Mouse (Mus musculus): ENCODE data around the gene Olfr622. TPM values are rescaled to one million over a fixed set of nuclear protein-coding genes. Genes with fewer than 3 reads are reported as not detected.

Olfr622 gene
- total and polyA plus RNA-seq, 3 experiments, result not detected

DNA sequence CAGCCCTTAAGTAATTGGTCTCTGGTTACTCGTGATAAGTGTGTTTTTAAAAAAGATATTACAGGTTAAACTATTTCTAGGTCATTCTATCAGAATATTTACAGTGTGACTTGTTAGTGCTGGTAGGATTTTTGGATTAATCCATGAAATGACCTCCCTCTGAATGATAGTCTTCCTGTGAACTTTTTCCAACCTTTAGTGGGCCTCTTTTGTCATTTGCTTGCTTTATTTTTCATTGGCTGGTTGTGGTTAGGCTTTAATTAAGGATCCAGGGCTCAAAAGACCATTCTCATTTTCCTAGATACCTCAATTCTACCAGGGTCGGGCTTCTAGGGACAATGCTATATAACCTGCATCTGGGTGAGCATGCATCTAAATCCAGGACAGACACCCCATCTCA is 52.7 kb downstream of the Olfr622 start, which contains the start of gene Olfr618:
Gene Olfr618 (plus strand): TSS at position 301 of the 400 bp plus-strand sequence.
- Histone ChIP-seq H3K9me3 (replicated peaks; ENCODE audit: insufficient read depth, low read length) (no peaks in the 10 kb centered on the region), H3K9ac (ENCODE audit: control insufficient read depth, low read depth, low read length, poor library complexity, severe bottlenecking) (no peak within 1 kb of the TSS), H3K4me1 (ENCODE audit: control insufficient read depth in 1 of 2, insufficient read depth in 2 of 2, low read length in 2 of 2) (no peaks in the 10 kb centered on the region), H3K79me2 (ENCODE audit: control insufficient read depth, insufficient read depth, low read length, poor library complexity) (no peaks in the 10 kb centered on the region), H3K4me3 (ENCODE audit: control insufficient read depth in 1 of 2, insufficient read depth in 1 of 2, low read depth in 2 of 2, low read length in 2 of 2) (no peak within 1 kb of the TSS), H3K27me3 (ENCODE audit: control insufficient read depth in 1 of 2, insufficient read depth in 2 of 2, low read length in 2 of 2) (no peaks in the 10 kb centered on the region), H3K36me3 (ENCODE audit: control insufficient read depth in 1 of 2, insufficient read depth in 2 of 2, low read length in 2 of 2) (no peaks in the 10 kb centered on the region), H3K27ac (ENCODE audit: control insufficient read depth, low read depth, low read length) (no peak within 1 kb of the TSS)
- TF ChIP-seq JUND (IDR thresholded peaks at IDR 0.05; ENCODE audit: low read depth, low read length) (no peak), MYB (IDR thresholded peaks at IDR 0.05; ENCODE audit: low read depth, low read length) (no peak), CHD2 (IDR thresholded peaks at IDR 0.05; ENCODE audit: low read length) (no peak), MAFK (IDR thresholded peaks at IDR 0.05; ENCODE audit: borderline replicate concordance, low read depth, low read length) (no peak), TCF12 (IDR thresholded peaks at IDR 0.05; ENCODE audit: low read depth, low read length) (no peak), MEF2A (IDR thresholded peaks at IDR 0.05; ENCODE audit: extremely low read depth, insufficient replicate concordance, low read depth, low read length, poor library complexity, severe bottlenecking) (no peak), EP300 (IDR thresholded peaks at IDR 0.05; ENCODE audit: low read depth in 1 of 2, low read length in 2 of 2) (no peak), BHLHE40 (IDR thresholded peaks at IDR 0.05; ENCODE audit: borderline replicate concordance, low read depth, low read length) (no peak), E2F4 (IDR thresholded peaks at IDR 0.05; ENCODE audit: borderline replicate concordance, low read depth, low read length) (no peak), UBTF (IDR thresholded peaks at IDR 0.05; ENCODE audit: borderline replicate concordance, insufficient read depth, low read depth, low read length) (no peak), ZMIZ1 (IDR thresholded peaks at IDR 0.05; ENCODE audit: low read depth, low read length) (no peak)
- DNase-seq (ENCODE audit: low read depth, low spot score), result no peak

Other genes starting within 250 kb of the Olfr622 start
Only the 30 nearest of the 32 such genes appear.
- gene Olfr605, start 197.3 kb downstream of the Olfr622 start, total RNA-seq (2012; rRNA removed), result not detected in 2 replicates
- gene Olfr605, start 197.3 kb downstream of the Olfr622 start, polyA plus RNA-seq (2012; ENCODE audit: insufficient read depth in 1 of 2, insufficient read length in 2 of 2, low read depth in 1 of 2, low replicate concordance in 2 of 2, missing spikeins in 1 of 2), result not detected
- not detected in 2 replicates for gene Olfr606, start 193.7 kb downstream of the Olfr622 start, total RNA-seq (2012; rRNA removed)
- gene Olfr606, start 193.7 kb downstream of the Olfr622 start, polyA plus RNA-seq (2012; ENCODE audit: insufficient read depth in 1 of 2, insufficient read length in 2 of 2, low read depth in 1 of 2, low replicate concordance in 2 of 2, missing spikeins in 1 of 2), result not detected
- gene Olfr607, start 178.6 kb downstream of the Olfr622 start, total RNA-seq (2012; rRNA removed), result not detected in 2 replicates
- not detected for gene Olfr607, start 178.6 kb downstream of the Olfr622 start, polyA plus RNA-seq (2012; ENCODE audit: insufficient read depth in 1 of 2, insufficient read length in 2 of 2, low read depth in 1 of 2, low replicate concordance in 2 of 2, missing spikeins in 1 of 2)
- not detected in 2 replicates for gene Olfr608, start 172.8 kb downstream of the Olfr622 start, total RNA-seq (2012; rRNA removed)
- not detected for gene Olfr608, start 172.8 kb downstream of the Olfr622 start, polyA plus RNA-seq (2012; ENCODE audit: insufficient read depth in 1 of 2, insufficient read length in 2 of 2, low read depth in 1 of 2, low replicate concordance in 2 of 2, missing spikeins in 1 of 2)
- not detected in 2 replicates for gene Olfr609, start 144.6 kb downstream of the Olfr622 start, total RNA-seq (2012; rRNA removed)
- gene Olfr609, start 144.6 kb downstream of the Olfr622 start, polyA plus RNA-seq (2012; ENCODE audit: insufficient read depth in 1 of 2, insufficient read length in 2 of 2, low read depth in 1 of 2, low replicate concordance in 2 of 2, missing spikeins in 1 of 2), result not detected
- not detected in 2 replicates for gene Olfr610, start 130.6 kb downstream of the Olfr622 start, total RNA-seq (2012; rRNA removed)
- not detected for gene Olfr610, start 130.6 kb downstream of the Olfr622 start, polyA plus RNA-seq (2012; ENCODE audit: insufficient read depth in 1 of 2, insufficient read length in 2 of 2, low read depth in 1 of 2, low replicate concordance in 2 of 2, missing spikeins in 1 of 2)
- not detected in 2 replicates for gene Olfr611, start 121.9 kb downstream of the Olfr622 start, total RNA-seq (2012; rRNA removed)
- not detected for gene Olfr611, start 121.9 kb downstream of the Olfr622 start, polyA plus RNA-seq (2012; ENCODE audit: insufficient read depth in 1 of 2, insufficient read length in 2 of 2, low read depth in 1 of 2, low replicate concordance in 2 of 2, missing spikeins in 1 of 2)
- not detected in 2 replicates for gene Olfr612, start 100.0 kb downstream of the Olfr622 start, total RNA-seq (2012; rRNA removed)
- not detected for gene Olfr612, start 100.0 kb downstream of the Olfr622 start, polyA plus RNA-seq (2012; ENCODE audit: insufficient read depth in 1 of 2, insufficient read length in 2 of 2, low read depth in 1 of 2, low replicate concordance in 2 of 2, missing spikeins in 1 of 2)
- not detected in 2 replicates for gene Olfr613, start 94.6 kb downstream of the Olfr622 start, total RNA-seq (2012; rRNA removed)
- not detected for gene Olfr613, start 94.6 kb downstream of the Olfr622 start, polyA plus RNA-seq (2012; ENCODE audit: insufficient read depth in 1 of 2, insufficient read length in 2 of 2, low read depth in 1 of 2, low replicate concordance in 2 of 2, missing spikeins in 1 of 2)
- not detected in 2 replicates for gene Olfr615, start 86.6 kb downstream of the Olfr622 start, total RNA-seq (2012; rRNA removed)
- not detected for gene Olfr615, start 86.6 kb downstream of the Olfr622 start, polyA plus RNA-seq (2012; ENCODE audit: insufficient read depth in 1 of 2, insufficient read length in 2 of 2, low read depth in 1 of 2, low replicate concordance in 2 of 2, missing spikeins in 1 of 2)
- not detected in 2 replicates for gene Olfr616, start 73.6 kb downstream of the Olfr622 start, total RNA-seq (2012; rRNA removed)
- gene Olfr616, start 73.6 kb downstream of the Olfr622 start, polyA plus RNA-seq (2012; ENCODE audit: insufficient read depth in 1 of 2, insufficient read length in 2 of 2, low read depth in 1 of 2, low replicate concordance in 2 of 2, missing spikeins in 1 of 2), result not detected
- gene Olfr617, start 69.6 kb downstream of the Olfr622 start, total RNA-seq (2012; rRNA removed), result not detected in 2 replicates
- gene Olfr617, start 69.6 kb downstream of the Olfr622 start, polyA plus RNA-seq (2012; ENCODE audit: insufficient read depth in 1 of 2, insufficient read length in 2 of 2, low read depth in 1 of 2, low replicate concordance in 2 of 2, missing spikeins in 1 of 2), result not detected
- gene Olfr618, start 52.6 kb downstream of the Olfr622 start, total RNA-seq (2012; rRNA removed), result not detected in 2 replicates
- not detected for gene Olfr618, start 52.6 kb downstream of the Olfr622 start, polyA plus RNA-seq (2012; ENCODE audit: insufficient read depth in 1 of 2, insufficient read length in 2 of 2, low read depth in 1 of 2, low replicate concordance in 2 of 2, missing spikeins in 1 of 2)
- not detected in 2 replicates for gene Olfr619, start 42.1 kb downstream of the Olfr622 start, total RNA-seq (2012; rRNA removed)
- not detected for gene Olfr619, start 42.1 kb downstream of the Olfr622 start, polyA plus RNA-seq (2012; ENCODE audit: insufficient read depth in 1 of 2, insufficient read length in 2 of 2, low read depth in 1 of 2, low replicate concordance in 2 of 2, missing spikeins in 1 of 2)
- not detected in 2 replicates for gene Olfr620, start 30.2 kb downstream of the Olfr622 start, total RNA-seq (2012; rRNA removed)
- gene Olfr620, start 30.2 kb downstream of the Olfr622 start, polyA plus RNA-seq (2012; ENCODE audit: insufficient read depth in 1 of 2, insufficient read length in 2 of 2, low read depth in 1 of 2, low replicate concordance in 2 of 2, missing spikeins in 1 of 2), result under 1 TPM in 1 of 2 experiments, not detected in 1; 0.03 TPM
- not detected in 2 replicates for gene Olfr623, start 21.0 kb upstream of the Olfr622 start, total RNA-seq (2012; rRNA removed)
- gene Olfr623, start 21.0 kb upstream of the Olfr622 start, polyA plus RNA-seq (2012; ENCODE audit: insufficient read depth in 1 of 2, insufficient read length in 2 of 2, low read depth in 1 of 2, low replicate concordance in 2 of 2, missing spikeins in 1 of 2), result not detected
- gene Olfr624, start 28.5 kb upstream of the Olfr622 start, total RNA-seq (2012; rRNA removed), result under 0.01 TPM in 1 of 2 replicates, not detected in the other
- under 1 TPM in 1 of 2 experiments, not detected in 1; 0.04 TPM for gene Olfr624, start 28.5 kb upstream of the Olfr622 start, polyA plus RNA-seq (2012; ENCODE audit: insufficient read depth in 1 of 2, insufficient read length in 2 of 2, low read depth in 1 of 2, low replicate concordance in 2 of 2, missing spikeins in 1 of 2)
- gene Olfr625-ps1, start 40.0 kb upstream of the Olfr622 start, total RNA-seq (2012; rRNA removed), result not detected in 2 replicates
- gene Olfr625-ps1, start 40.0 kb upstream of the Olfr622 start, polyA plus RNA-seq (2012; ENCODE audit: insufficient read depth in 1 of 2, insufficient read length in 2 of 2, low read depth in 1 of 2, low replicate concordance in 2 of 2, missing spikeins in 1 of 2), result not detected
- not detected in 2 replicates for gene Olfr243, start 72.0 kb upstream of the Olfr622 start, total RNA-seq (2012; rRNA removed)
- not detected for gene Olfr243, start 72.0 kb upstream of the Olfr622 start, polyA plus RNA-seq (2012; ENCODE audit: insufficient read depth in 1 of 2, insufficient read length in 2 of 2, low read depth in 1 of 2, low replicate concordance in 2 of 2, missing spikeins in 1 of 2)
- gene Olfr628, start 87.7 kb upstream of the Olfr622 start, total RNA-seq (2012; rRNA removed), result not detected in 2 replicates
- gene Olfr628, start 87.7 kb upstream of the Olfr622 start, polyA plus RNA-seq (2012; ENCODE audit: insufficient read depth in 1 of 2, insufficient read length in 2 of 2, low read depth in 1 of 2, low replicate concordance in 2 of 2, missing spikeins in 1 of 2), result not detected
- not detected in 2 replicates for gene Olfr629, start 102.2 kb upstream of the Olfr622 start, total RNA-seq (2012; rRNA removed)
- not detected for gene Olfr629, start 102.2 kb upstream of the Olfr622 start, polyA plus RNA-seq (2012; ENCODE audit: insufficient read depth in 1 of 2, insufficient read length in 2 of 2, low read depth in 1 of 2, low replicate concordance in 2 of 2, missing spikeins in 1 of 2)
- not detected in 2 replicates for gene Olfr630, start 114.6 kb upstream of the Olfr622 start, total RNA-seq (2012; rRNA removed)
- not detected for gene Olfr630, start 114.6 kb upstream of the Olfr622 start, polyA plus RNA-seq (2012; ENCODE audit: insufficient read depth in 1 of 2, insufficient read length in 2 of 2, low read depth in 1 of 2, low replicate concordance in 2 of 2, missing spikeins in 1 of 2)
- gene Olfr69, start 128.9 kb upstream of the Olfr622 start, total RNA-seq (2012; rRNA removed), result not detected in 2 replicates
- gene Olfr69, start 128.9 kb upstream of the Olfr622 start, polyA plus RNA-seq (2012; ENCODE audit: insufficient read depth in 1 of 2, insufficient read length in 2 of 2, low read depth in 1 of 2, low replicate concordance in 2 of 2, missing spikeins in 1 of 2), result not detected
- not detected in 2 replicates for gene Olfr68, start 137.0 kb upstream of the Olfr622 start, total RNA-seq (2012; rRNA removed)
- not detected for gene Olfr68, start 137.0 kb upstream of the Olfr622 start, polyA plus RNA-seq (2012; ENCODE audit: insufficient read depth in 1 of 2, insufficient read length in 2 of 2, low read depth in 1 of 2, low replicate concordance in 2 of 2, missing spikeins in 1 of 2)
- gene Olfr67, start 149.1 kb upstream of the Olfr622 start, total RNA-seq (2012; rRNA removed), result not detected in 2 replicates
- not detected for gene Olfr67, start 149.1 kb upstream of the Olfr622 start, polyA plus RNA-seq (2012; ENCODE audit: insufficient read depth in 1 of 2, insufficient read length in 2 of 2, low read depth in 1 of 2, low replicate concordance in 2 of 2, missing spikeins in 1 of 2)
- 120 and 191 TPM in 2 replicates for gene Hbb-bt, start 171.3 kb upstream of the Olfr622 start, total RNA-seq (2012; rRNA removed)
- gene Hbb-bt, start 171.3 kb upstream of the Olfr622 start, polyA plus RNA-seq (2012; ENCODE audit: insufficient read depth in 1 of 2, insufficient read length in 2 of 2, low read depth in 1 of 2, low replicate concordance in 2 of 2, missing spikeins in 1 of 2), result 100 to 1,000 TPM in 1 of 2 experiments, not detected in 1; 118 TPM
- 79.0 and 138 TPM in 2 replicates for gene Hbb-bs, start 185.4 kb upstream of the Olfr622 start, total RNA-seq (2012; rRNA removed)
- 100 to 1,000 TPM in 1 of 2 experiments, not detected in 1; 208 TPM for gene Hbb-bs, start 185.4 kb upstream of the Olfr622 start, polyA plus RNA-seq (2012; ENCODE audit: insufficient read depth in 1 of 2, insufficient read length in 2 of 2, low read depth in 1 of 2, low replicate concordance in 2 of 2, missing spikeins in 1 of 2)
- gene Hbb-bh2, start 197.8 kb upstream of the Olfr622 start, total RNA-seq (2012; rRNA removed), result not detected in 2 replicates
- not detected for gene Hbb-bh2, start 197.8 kb upstream of the Olfr622 start, polyA plus RNA-seq (2012; ENCODE audit: insufficient read depth in 1 of 2, insufficient read length in 2 of 2, low read depth in 1 of 2, low replicate concordance in 2 of 2, missing spikeins in 1 of 2)
- gene Hbb-bh1, start 200.5 kb upstream of the Olfr622 start, total RNA-seq (2012; rRNA removed), result not detected in 2 replicates
- gene Hbb-bh1, start 200.5 kb upstream of the Olfr622 start, polyA plus RNA-seq (2012; ENCODE audit: insufficient read depth in 1 of 2, insufficient read length in 2 of 2, low read depth in 1 of 2, low replicate concordance in 2 of 2, missing spikeins in 1 of 2), result under 1 TPM in 1 of 2 experiments, not detected in 1; 0.15 TPM
- not detected in 2 replicates for gene Hbb-y, start 210.5 kb upstream of the Olfr622 start, total RNA-seq (2012; rRNA removed)
- under 1 TPM in 1 of 2 experiments, not detected in 1; 0.11 TPM for gene Hbb-y, start 210.5 kb upstream of the Olfr622 start, polyA plus RNA-seq (2012; ENCODE audit: insufficient read depth in 1 of 2, insufficient read length in 2 of 2, low read depth in 1 of 2, low replicate concordance in 2 of 2, missing spikeins in 1 of 2)